Mouse (Mus musculus) ES-E14 (cell line): ENCODE data around the gene Uggt2. TPM values are rescaled to one million over a fixed set of nuclear protein-coding genes. Genes with fewer than 3 reads are reported as not detected.

Source experiments
- DNase-seq: peaks from one replicate; pipeline ENCODE4 v3.0.0-alpha.2; 2013; ENCODE audit warnings: low read depth, low spot score
- H3K27ac ChIP-seq: 2 replicates; pipeline ENCODE4 v1.5.1; 2012; ENCODE audit warnings: low read depth, mild to moderate bottlenecking, low read length, moderate library complexity, mixed read lengths; ENCODE audit not compliant: poor library complexity, insufficient read depth, severe bottlenecking
- H3K36me3 ChIP-seq: 2 replicates; pipeline ENCODE4 v1.6.1; 2012; ENCODE audit warnings: mild to moderate bottlenecking, low read length, moderate library complexity, mixed read lengths; ENCODE audit not compliant: control insufficient read depth, poor library complexity, insufficient read depth, severe bottlenecking
- H3K4me1 ChIP-seq, 2 experiments: fragments of 150-350 bp in 1 of 2; sonication (generic) in 1 of 2; 2 replicates each; pipeline ENCODE4 v1.6.1; 2012; ENCODE audit warnings: low read length in 2 of 2, mild to moderate bottlenecking in 1 of 2, mixed read lengths in 1 of 2; ENCODE audit not compliant: control insufficient read depth in 2 of 2, insufficient read depth in 2 of 2, poor library complexity in 1 of 2
- H3K4me3 ChIP-seq, 2 experiments: fragments of 150-350 bp in 1 of 2; sonication (generic) in 1 of 2; 2 replicates each; pipeline ENCODE4 v1.5.1; 2012; ENCODE audit warnings: low read length in 2 of 2, low read depth in 1 of 2, mild to moderate bottlenecking in 1 of 2, mixed read lengths in 1 of 2; ENCODE audit not compliant: insufficient read depth in 1 of 2, poor library complexity in 1 of 2, severe bottlenecking in 1 of 2
- H3K9ac ChIP-seq: 2 replicates; pipeline ENCODE4 v1.6.1; 2012; ENCODE audit warnings: low read depth, mild to moderate bottlenecking, low read length, mixed read lengths; ENCODE audit not compliant: poor library complexity, insufficient read depth, severe bottlenecking
- H3K9me3 ChIP-seq: fragments of 150-350 bp; sonication (generic); 2 replicates; pipeline ENCODE4 v1.6.1; 2012; ENCODE audit warnings: low read depth, mild to moderate bottlenecking, low read length; ENCODE audit not compliant: control insufficient read depth, insufficient read depth
- CHD2 ChIP-seq: IDR thresholded peaks from 2 replicates; pipeline ENCODE4 v1.6.1; 2014; ENCODE audit warnings: mild to moderate bottlenecking, low read depth, low read length, inconsistent platforms
- HCFC1 ChIP-seq: IDR thresholded peaks from 2 replicates; pipeline ENCODE4 v1.6.1; 2012; ENCODE audit warnings: low read length, inconsistent platforms, borderline replicate concordance; ENCODE audit not compliant: insufficient read depth
- MAFK ChIP-seq: IDR thresholded peaks from 2 replicates; pipeline ENCODE4 v1.6.1; 2014; ENCODE audit warnings: mild to moderate bottlenecking, low read depth, low read length, inconsistent platforms; ENCODE audit not compliant: insufficient read depth
- ZC3H11A ChIP-seq: IDR thresholded peaks from 2 replicates; pipeline ENCODE4 v1.6.1; 2012; ENCODE audit warnings: low read depth, mild to moderate bottlenecking, inconsistent platforms, low read length, borderline replicate concordance
- ZNF384 ChIP-seq: IDR thresholded peaks from 2 replicates; pipeline ENCODE4 v1.6.1; 2012; ENCODE audit warnings: low read depth, low read length, inconsistent platforms
- in situ Hi-C, 2 experiments: fragments of 600-800 bp; cut with MboI; formaldehyde crosslinking; loops; one replicate each; pipeline ENCODE4 v1.15.1; 2025; ENCODE audit warnings: low sequenced_read_pairs in 2 of 2, inconsistent platforms in 1 of 2; ENCODE audit not compliant: unreplicated experiment in 2 of 2
- total RNA-seq: library from RNA; depleted of rRNA; stranded (reverse); fragments of 300-350 nt; gene quantifications from 2 replicates; pipeline ENCODE4 v1.2.3, GENCODE M21; 2012

Gene Uggt2
- total RNA-seq, 1 experiment = 5.4 TPM

DNA sequence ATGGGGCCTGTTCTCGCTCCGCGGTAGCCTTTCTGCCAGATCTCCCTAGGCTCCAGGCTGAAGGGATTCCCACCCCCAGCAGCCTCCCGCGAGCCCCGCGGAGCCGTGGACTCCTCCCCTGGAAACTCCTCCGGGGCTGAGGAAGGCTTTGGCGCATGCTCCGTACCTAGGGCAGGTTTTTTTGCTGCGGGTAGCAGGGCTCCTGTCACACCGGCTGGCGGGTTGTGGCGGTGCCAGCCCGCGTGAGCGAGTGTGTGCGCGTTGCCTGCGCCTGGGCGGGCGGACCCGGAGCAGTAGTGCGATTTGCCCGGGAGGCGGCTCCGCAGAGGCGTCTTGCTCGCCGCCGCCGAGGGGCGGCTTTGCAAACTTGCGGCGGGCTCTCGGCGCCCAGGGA is 38.3 kb upstream of the Uggt2 start:
- no peak for TF ChIP-seq MAFK
- TF ChIP-seq ZC3H11A = no peak
- no peak for TF ChIP-seq CHD2
- no peak for TF ChIP-seq HCFC1
- no peak for TF ChIP-seq ZNF384
- in situ Hi-C loops = no loop called here

DNA sequence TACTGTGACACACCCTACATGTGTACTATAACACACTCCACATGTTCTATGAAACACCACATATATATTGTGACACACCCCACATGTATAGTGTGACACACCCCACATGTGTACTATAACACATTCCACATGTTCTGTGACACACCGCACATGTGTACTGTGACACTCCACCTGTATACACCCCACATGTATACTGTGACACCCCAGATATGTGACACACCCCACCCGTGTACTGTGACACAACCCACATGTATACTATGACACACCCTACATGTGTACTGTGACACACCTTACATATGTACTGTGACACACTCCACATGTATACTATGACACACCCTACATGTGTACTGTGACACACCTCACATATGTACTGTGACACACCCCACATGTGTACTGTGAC is 28.1 kb upstream of the Uggt2 start:
- Histone ChIP-seq H3K9ac (no peak overlapping the region), H3K4me1 (no peaks in the 10 kb centered on the region), H3K27ac (no peak overlapping the region), H3K4me3 (no peak overlapping the region), H3K36me3 (no peaks in the 10 kb centered on the region), H3K9me3 (0 out of 2 replicates have a peak, but pooled peaks cover 3% of the 10 kb centered on the region)
- no peak for DNase-seq
- TF ChIP-seq ZNF384 (no peak), ZC3H11A (no peak), MAFK (no peak), CHD2 (no peak), HCFC1 (no peak)
- in situ Hi-C loops = no loop called here

More for the DNA sequence above, 38.3 kb upstream of the Uggt2 start:
- Histone ChIP-seq H3K4me3 (peak overlapping the region; percentile 66 to 79), H3K9ac (peak overlapping the region; percentile 63), H3K27ac (no peak overlapping the region), H3K9me3 (peaks cover 3% of the 10 kb centered on the region; the same call in 1 of the 2 replicates), H3K36me3 (no peaks in the 10 kb centered on the region), H3K4me1 (no peaks in the 10 kb centered on the region)
- peak; percentile 68 for DNase-seq

DNA sequence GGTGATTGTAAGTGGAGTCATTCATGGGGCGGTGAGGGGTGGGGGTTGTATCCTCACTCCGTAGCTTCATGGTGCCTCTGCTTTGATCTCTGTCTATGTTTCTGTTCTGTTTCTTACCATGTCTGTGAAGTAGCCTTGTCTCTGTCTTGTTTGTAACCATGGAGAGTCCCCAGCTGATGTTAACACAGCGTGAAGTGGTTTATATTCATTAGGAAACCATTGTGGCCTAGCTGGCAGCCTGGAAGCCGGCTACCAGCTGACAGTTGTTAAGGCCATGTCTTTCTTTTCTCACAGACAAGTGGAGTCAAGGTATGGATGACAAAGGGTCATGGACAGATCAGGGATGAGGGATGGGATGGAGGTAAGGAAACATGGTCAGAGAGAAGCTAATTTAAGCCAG is 26.6 kb upstream of the Uggt2 start:
- H3K9me3 ChIP-seq = no peaks in the 10 kb centered on the region
- H3K36me3 ChIP-seq = no peaks in the 10 kb centered on the region
- H3K27ac ChIP-seq = no peak overlapping the region
- no peak for DNase-seq
- H3K4me3 ChIP-seq = no peak overlapping the region
- in situ Hi-C loops = no loop called here
- no peaks in the 10 kb centered on the region for H3K4me1 ChIP-seq
- no peak overlapping the region for H3K9ac ChIP-seq
- TF ChIP-seq HCFC1 (no peak), ZNF384 (no peak), MAFK (no peak), CHD2 (no peak), ZC3H11A (no peak)

DNA sequence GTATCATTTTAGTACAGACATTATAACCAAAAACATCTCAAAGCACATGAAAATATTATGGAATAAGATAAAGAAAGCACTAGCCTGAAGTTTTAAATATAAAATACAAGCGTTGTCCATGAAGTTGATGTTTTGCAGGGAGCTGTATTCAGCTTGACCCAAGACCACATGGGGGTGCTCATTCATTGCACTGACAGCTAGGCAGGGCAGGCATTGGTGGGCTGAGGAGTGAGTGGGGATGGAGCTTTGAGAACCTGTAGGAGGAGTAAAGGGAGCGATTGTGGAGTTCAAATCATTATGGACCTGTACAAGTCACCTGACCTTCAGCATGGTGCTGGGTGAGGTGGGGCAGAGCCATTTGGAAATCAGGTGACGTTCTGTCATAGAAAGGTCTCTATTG is 24.8 kb upstream of the Uggt2 start:
- Histone ChIP-seq H3K9ac (no peak overlapping the region), H3K27ac (no peak overlapping the region), H3K9me3 (no peaks in the 10 kb centered on the region), H3K4me1 (no peaks in the 10 kb centered on the region), H3K4me3 (no peak overlapping the region), H3K36me3 (no peaks in the 10 kb centered on the region)
- no peak for DNase-seq
- in situ Hi-C loops = no loop called here
- TF ChIP-seq ZC3H11A (no peak), HCFC1 (no peak), MAFK (no peak), CHD2 (no peak), ZNF384 (no peak)

DNA sequence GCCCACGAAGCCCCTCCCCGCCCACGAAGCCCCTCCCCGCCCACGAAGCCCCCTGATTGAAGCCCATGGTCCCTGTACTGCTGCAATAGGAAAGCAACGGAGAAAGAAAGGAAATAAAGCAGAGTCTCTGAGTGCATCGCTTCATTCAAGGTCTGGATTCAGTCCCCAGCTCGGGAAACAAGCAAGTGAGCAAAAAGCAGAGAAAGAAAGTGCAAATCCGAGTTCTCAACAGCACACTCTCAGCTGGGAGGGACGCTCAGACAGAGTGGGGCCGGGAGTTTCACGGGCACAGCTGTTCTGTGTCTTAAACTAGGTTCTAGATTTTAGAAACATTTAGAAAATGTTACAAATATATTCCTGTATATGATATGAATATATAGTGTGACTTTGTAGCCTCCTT is 24.4 kb upstream of the Uggt2 start:
- Histone ChIP-seq H3K36me3 (no peaks in the 10 kb centered on the region), H3K4me3 (no peak overlapping the region), H3K4me1 (no peaks in the 10 kb centered on the region), H3K9ac (no peak overlapping the region), H3K9me3 (no peaks in the 10 kb centered on the region), H3K27ac (no peak overlapping the region)
- TF ChIP-seq MAFK (no peak), CHD2 (no peak), ZC3H11A (no peak), ZNF384 (no peak), HCFC1 (no peak)
- DNase-seq = no peak
- in situ Hi-C loops = no loop called here
